Mouse (Mus musculus) liver, postnatal 0 days (tissue): ENCODE measurements around the gene Mov10l1.

Experiments
- CTCF ChIP-seq: sonication (generic); IDR thresholded peaks from 2 replicates; pipeline ENCODE4 v1.5.1; 2016; ENCODE audit warnings: antibody characterized with exemption, low read depth
- EP300 ChIP-seq: IDR thresholded peaks from 2 replicates; pipeline ENCODE4 v1.6.1; 2016; ENCODE audit warnings: antibody characterized with exemption, low read depth, mild to moderate bottlenecking

- TF ChIP-seq EP300 (no peak), CTCF (no peak)
Observed at GRCm38 (mm10) chr15:88978281-88979137, 4.2 kb upstream of the Mov10l1 start, which contains the start of gene Mlc1.
